ENCODE assay signal across 8 mouse cellular contexts in genomic region chr6:124570026-124570425, GRCm38 (mm10). TPM values are rescaled to one million over a fixed set of nuclear protein-coding genes. Genes with fewer than 3 reads are reported as not detected.
A peak's percentile ranks its signal among the peaks of the same experiment; 100 is the strongest.
DNase-seq lines count a peak whose midpoint lies in the region; ATAC-seq and TF ChIP-seq lines count a peak whose summit lies in the region.

C1rb (plus strand) TSS chr6:124570294.

- no peaks in the 10 kb centered on the region; a peak in 1 of 4 replicates for H3K4me1 ChIP-seq in CH12.LX (ENCODE audit: control insufficient read depth in 1 of 2, insufficient read depth in 2 of 2)
- no peaks in the 10 kb centered on the region for H3K4me1 ChIP-seq in liver, embryonic 14.5 days (replicated peaks; ENCODE audit: control insufficient read depth in 2 of 2, insufficient read depth in 2 of 2, low read length in 1 of 2)

- DNase-seq in CH12.LX (ENCODE audit: extremely low read depth) = peak; percentile 50
- peak; percentile 67 for DNase-seq in adrenal gland, adult 18-20 months (ENCODE audit: low spot score in 2 of 2)
- peak; percentile 72 for DNase-seq in embryo, embryonic 11 days
- peak; percentile 58 for DNase-seq in heart, adult 8-10 months (ENCODE audit: low spot score)
- peak; percentile 65 for DNase-seq in kidney, postnatal 14 days
- DNase-seq in liver, embryonic 14.5 days (ENCODE audit: low read depth in 3 of 3, low spot score in 3 of 3) = peak; percentile 12 to 42 (median 20)
- peak; percentile 53 for DNase-seq in retina, adult 2 months (ENCODE audit: low read depth, low spot score)
- DNase-seq in urinary bladder, postnatal 25 days (ENCODE audit: low spot score) = peak; percentile 67

- no peaks in the 10 kb centered on the region for H3K36me3 ChIP-seq in CH12.LX (replicated peaks in 1 of 2; ENCODE audit: control insufficient read depth in 1 of 2, insufficient read depth in 1 of 2, low read length in 1 of 2)
- no peaks in the 10 kb centered on the region for H3K36me3 ChIP-seq in liver, embryonic 14.5 days (replicated peaks; ENCODE audit: control insufficient read depth, insufficient read depth, low read depth)

- peaks cover 4% of the 10 kb centered on the region for H3K27me3 ChIP-seq in CH12.LX (replicated peaks)
- no peaks in the 10 kb centered on the region for H3K27me3 ChIP-seq in liver, embryonic 14.5 days (ENCODE audit: control insufficient read depth, insufficient read depth, low read length)

- H3K9ac ChIP-seq in CH12.LX (ENCODE audit: insufficient read depth, low read depth) = no peak within 1 kb of the TSS
- no peak within 1 kb of the TSS for H3K9ac ChIP-seq in liver, embryonic 14.5 days (replicated peaks)

- dilution Hi-C loops in CH12.LX (cut with MboI; ENCODE audit: extremely low pct_ligation_motif_present, extremely low pct_unique_long_range_greater_than_20kb, low sequenced_read_pairs) = no loop called here

- H3K9me3 ChIP-seq in CH12.LX (replicated peaks; ENCODE audit: low read length) = no peaks in the 10 kb centered on the region
- H3K9me3 ChIP-seq in liver, embryonic 14.5 days (ENCODE audit: control insufficient read depth, low read length) = no peaks in the 10 kb centered on the region

- H3K4me2 ChIP-seq in CH12.LX (ENCODE audit: insufficient read depth, low read depth, poor library complexity, severe bottlenecking) = peak within 1 kb of the TSS; percentile 50; the same call in 1 of the 2 replicates
- H3K4me2 ChIP-seq in liver, embryonic 14.5 days (ENCODE audit: low read depth) = no peak within 1 kb of the TSS

- no peak within 1 kb of the TSS for H3K27ac ChIP-seq in CH12.LX (ENCODE audit: insufficient read depth, low read depth)
- H3K27ac ChIP-seq in liver, embryonic 14.5 days = no peak within 1 kb of the TSS

- H3K4me3 ChIP-seq in CH12.LX (replicated peaks in 1 of 3; ENCODE audit: low read depth in 2 of 3, low read length in 2 of 3, poor library complexity in 1 of 3) = no peak within 1 kb of the TSS
- no peak within 1 kb of the TSS for H3K4me3 ChIP-seq in liver, embryonic 14.5 days (ENCODE audit: insufficient read depth in 1 of 2, low read depth in 2 of 2, low read length in 2 of 2)

- no peak for TF ChIP-seq POLR2A in CH12.LX (IDR thresholded peaks at IDR 0.05; ENCODE audit: low read depth, low read length)

- no peak for ATAC-seq in liver, embryonic 14.5 days (ENCODE audit: insufficient read depth)

- TF ChIP-seq EP300 in CH12.LX (IDR thresholded peaks at IDR 0.05; ENCODE audit: low read length) = no peak
- TF ChIP-seq EP300 in liver, embryonic 14.5 days (IDR thresholded peaks at IDR 0.05; ENCODE audit: low read depth) = no peak

- in situ Hi-C loops in CH12.LX (cut with MboI; ENCODE audit: low pct_ligation_motif_present, low pct_unique_long_range_greater_than_20kb, low sequenced_read_pairs) = no loop called here

- peak; percentile 66 for TF ChIP-seq RAD21 in CH12.LX (IDR thresholded peaks at IDR 0.05; ENCODE audit: low read depth, low read length)

- 2% methylated on average over 8 of the region's 8 CpGs for WGBS in liver, embryonic 14.5 days (ENCODE audit: insufficient replicate concordance)

- TF ChIP-seq CTCF in CH12.LX (conservative IDR thresholded peaks at IDR 0.05 in 1 of 2, IDR thresholded peaks at IDR 0.05 in 1 of 2; ENCODE audit: low read depth in 2 of 2, low read length in 2 of 2) = peak; percentile 81 to 83
- TF ChIP-seq CTCF in liver, embryonic 14.5 days (IDR thresholded peaks at IDR 0.05; ENCODE audit: low read depth) = peak; percentile 91

- no peaks in the 10 kb centered on the region for H3K79me2 ChIP-seq in CH12.LX (replicated peaks; ENCODE audit: control insufficient read depth, extremely low read depth, insufficient read depth, poor library complexity, severe bottlenecking)

TF ChIP-seq in CH12.LX, 34 proteins besides CTCF, POLR2A, EP300 and RAD21:
- no peak for TF ChIP-seq MEF2A (IDR thresholded peaks at IDR 0.05; ENCODE audit: borderline replicate concordance, low read depth, low read length)
- no peak for TF ChIP-seq USF1 (IDR thresholded peaks at IDR 0.05; ENCODE audit: low read depth, low read length)
- TF ChIP-seq ETS1 (conservative IDR thresholded peaks at IDR 0.05; ENCODE audit: low read depth, low read length) = no peak
- TF ChIP-seq BHLHE40 (IDR thresholded peaks at IDR 0.05; ENCODE audit: low read depth, low read length) = no peak
- TF ChIP-seq SMC3 (IDR thresholded peaks at IDR 0.05; ENCODE audit: low read depth, low read length) = peak; percentile 83
- TF ChIP-seq NELFE (IDR thresholded peaks at IDR 0.05; ENCODE audit: low read depth, low read length) = no peak
- peak; percentile 74 for TF ChIP-seq ZNF384 (IDR thresholded peaks at IDR 0.05; ENCODE audit: low read depth, low read length)
- no peak for TF ChIP-seq JUN (IDR thresholded peaks at IDR 0.05; ENCODE audit: insufficient read depth, low read depth, low read length)

RNA-seq across cellular contexts. Expression of gene C1rb, which starts in this region (rescaled TPM):
- not detected in 2 replicates for total RNA-seq in CH12.LX (2012; rRNA removed)
- total RNA-seq in CH12.LX (2014; rRNA removed) = not detected in 2 replicates
- polyA plus RNA-seq in CH12.LX (2012; ENCODE audit: insufficient read length, low read depth) = not detected in 2 replicates
- 10 to 100 TPM in 1 of 2 experiments, 1 to 10 TPM in 1; 6.7 to 12.3 TPM for total RNA-seq in adrenal gland, adult 18-20 months (2021)
- total RNA-seq in heart, adult 8-10 months (2022) = 1 to 10 TPM; 1.3 to 3.0 (median 1.7) TPM
- polyA plus RNA-seq in liver, embryonic 14.5 days (2012; rRNA removed) = not detected in 2 replicates
- polyA plus RNA-seq in liver, embryonic 14.5 days (2014; fragmentation: Nextera tagmentation; extraction: Ambion mirVana) = not detected in 2 replicates

Comparison
In these comparisons a context has a peak if more than half of its experiments do, and no peak if none do; other contexts are left out.
1. Peak in DNase-seq and H3K4me2 ChIP-seq in CH12.LX; RNA of the gene not detected or under 1 TPM.
2. Peak in DNase-seq in liver, embryonic 14.5 days; RNA of the gene not detected or under 1 TPM.
3. DNase-seq: peak in every context shown above with its lines; median percentile 72 in embryo, embryonic 11 days; 67 in adrenal gland, adult 18-20 months; 67 in urinary bladder, postnatal 25 days; 65 in kidney, postnatal 14 days; 58 in heart, adult 8-10 months; 53 in retina, adult 2 months; 50 in CH12.LX; 20 in liver, embryonic 14.5 days.